9 mouse cellular contexts compared by ENCODE assay signal in the genomic region with DNA sequence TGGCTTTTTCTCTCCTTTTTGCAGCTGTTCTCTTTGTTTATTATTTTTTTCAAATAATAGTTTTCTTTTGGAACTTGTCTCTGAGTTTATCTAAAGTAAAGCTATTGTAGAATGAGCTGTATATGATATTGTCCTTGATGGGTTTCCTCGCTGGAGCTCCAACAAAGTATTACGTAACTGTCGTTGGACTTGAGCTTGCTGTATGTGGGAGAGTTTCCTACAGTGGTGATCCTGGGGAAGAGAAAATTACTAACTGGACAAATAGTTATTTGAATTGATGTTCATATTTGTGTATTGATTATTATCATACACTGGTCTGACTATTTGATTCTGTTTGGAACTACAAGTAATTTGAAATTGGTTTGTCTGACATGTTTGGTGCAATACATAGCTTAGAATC. TPM values are rescaled to one million over a fixed set of nuclear protein-coding genes. Genes with fewer than 3 reads are reported as not detected.
DNase-seq lines count a peak whose midpoint lies in the region; ATAC-seq and TF ChIP-seq lines count a peak whose summit lies in the region.
"Had no signal": no experiment of that assay in that cellular context is flagged by ENCODE, and none has a peak within 500 bp of the region (broad histone marks: within the 10 kb centered on the region; RNA-seq: fewer than 3 reads in every experiment).

No protein-coding gene starts in this region.

- H3K36me3 ChIP-seq in spleen, adult 2 months (ENCODE audit: control insufficient read depth, insufficient read depth, low read length), result peaks cover 4% of the 10 kb centered on the region
- H3K36me3 ChIP-seq in liver, embryonic 11.5 days (ENCODE audit: control insufficient read depth, insufficient read depth, low read length), result peaks cover 12% of the 10 kb centered on the region

- no peak for TF ChIP-seq POLR2A in cerebellum, adult 2 months (IDR thresholded peaks at IDR 0.05; ENCODE audit: borderline replicate concordance, insufficient read depth, low read length)
- no peak for TF ChIP-seq POLR2A in spleen, adult 2 months (IDR thresholded peaks at IDR 0.05; ENCODE audit: low read depth, low read length)

- H3K27me3 ChIP-seq in cerebellum, adult 2 months (ENCODE audit: control insufficient read depth, insufficient read depth, low read length), result no peaks in the 10 kb centered on the region
- no peaks in the 10 kb centered on the region for H3K27me3 ChIP-seq in spleen, adult 2 months (ENCODE audit: control insufficient read depth, insufficient read depth, low read length)
- H3K27me3 ChIP-seq in liver, embryonic 11.5 days (replicated peaks; ENCODE audit: control insufficient read depth, insufficient read depth, low read length), result no peaks in the 10 kb centered on the region

- ATAC-seq in liver, embryonic 11.5 days (replicated peaks; ENCODE audit: low FRiP score), result no peak

- no peak overlapping the region; the same call in 1 of the 2 replicates for H3K27ac ChIP-seq in cerebellum, adult 2 months (ENCODE audit: insufficient read depth, low read length)
- no peak overlapping the region for H3K27ac ChIP-seq in spleen, adult 2 months (ENCODE audit: insufficient read depth, low read length)
- H3K27ac ChIP-seq in liver, embryonic 11.5 days (ENCODE audit: low read depth, low read length), result no peak overlapping the region

- WGBS in cerebellum, adult 2 months, result 1% methylated on average over 3 of the region's 3 CpGs
- WGBS in spleen, adult 2 months, result 15% methylated on average over 3 of the region's 3 CpGs
- 13% methylated on average over 3 of the region's 3 CpGs for WGBS in liver, embryonic 11.5 days

- peaks cover 11% of the 10 kb centered on the region for H3K4me1 ChIP-seq in cerebellum, adult 2 months (ENCODE audit: control insufficient read depth, insufficient read depth, low read length)
- H3K4me1 ChIP-seq in spleen, adult 2 months (ENCODE audit: control insufficient read depth, insufficient read depth, insufficient read length), result peaks cover 10% of the 10 kb centered on the region
- peaks cover 31% of the 10 kb centered on the region for H3K4me1 ChIP-seq in liver, embryonic 11.5 days (replicated peaks; ENCODE audit: control insufficient read depth, insufficient read depth, low read length)

- TF ChIP-seq CTCF in cerebellum, adult 2 months (IDR thresholded peaks at IDR 0.05; ENCODE audit: borderline replicate concordance, insufficient read depth, low read depth, low read length), result no peak
- TF ChIP-seq CTCF in spleen, adult 2 months (IDR thresholded peaks at IDR 0.05; ENCODE audit: extremely low read depth, insufficient read depth, insufficient read length, insufficient replicate concordance), result no peak

- peak overlapping the region; percentile 84 for H3K4me2 ChIP-seq in liver, embryonic 11.5 days

- no peaks in the 10 kb centered on the region for H3K9me3 ChIP-seq in liver, embryonic 11.5 days (ENCODE audit: control insufficient read depth, low read length)

- H3K4me3 ChIP-seq in cerebellum, adult 2 months (replicated peaks; ENCODE audit: insufficient read depth, low read depth, low read length), result peak overlapping the region; percentile 97
- H3K4me3 ChIP-seq in spleen, adult 2 months (ENCODE audit: extremely low read depth, insufficient read depth, insufficient read length), result peak overlapping the region; percentile 91; the same call in 1 of the 2 replicates
- peak overlapping the region; percentile 85 for H3K4me3 ChIP-seq in liver, embryonic 11.5 days (ENCODE audit: low read depth, low read length)

- peak overlapping the region; percentile 39; the same call in 1 of the 2 replicates for H3K9ac ChIP-seq in liver, embryonic 11.5 days (ENCODE audit: low read depth, low read length)

- no peak for DNase-seq in cerebellum, adult 2 months
- DNase-seq in cerebellum, adult 11-12 months, result no peak
- no peak for DNase-seq in spleen, adult 2 months (ENCODE audit: low read depth in 1 of 2, low spot score in 2 of 2)
- no peak for DNase-seq in spleen, adult 18-20 months
- DNase-seq in liver, embryonic 11.5 days (ENCODE audit: low spot score), result no peak
- no peak for DNase-seq in thymus, postnatal 36 days
- no peak for DNase-seq in embryo, embryonic 9.5 days (ENCODE audit: extremely low spot score)
- DNase-seq in c-Kit-positive CD71-positive TER-119-positive erythroid progenitor cells, embryonic 14.5 days (ENCODE audit: low spot score), result no peak
- DNase-seq: cerebellum, postnatal 14 days had no signal

RNA-seq across cellular contexts. Expression of gene Wdr82, which starts 1.8 kb away (rescaled TPM):
- polyA plus RNA-seq in cerebellum, adult 2 months (2012; rRNA removed), result 137 and 140 TPM in 2 replicates
- polyA plus RNA-seq in spleen, adult 2 months (2012; rRNA removed), result 41.3 and 53.3 TPM in 2 replicates
- polyA plus RNA-seq in liver, embryonic 11.5 days (2014; fragmentation: Nextera tagmentation; extraction: Ambion mirVana), result 18.8 TPM in 2 replicates

RNA-seq across cellular contexts. Expression of gene Glyctk, which starts 14.6 kb away (rescaled TPM):
- 1.7 and 2.2 TPM in 2 replicates for polyA plus RNA-seq in cerebellum, adult 2 months (2012; rRNA removed)
- polyA plus RNA-seq in spleen, adult 2 months (2012; rRNA removed), result 6.5 and 6.9 TPM in 2 replicates
- polyA plus RNA-seq in liver, embryonic 11.5 days (2014; fragmentation: Nextera tagmentation; extraction: Ambion mirVana), result 12.4 and 15.7 TPM in 2 replicates

RNA-seq across cellular contexts. Expression of gene Ppm1m, which starts 27.0 kb away (rescaled TPM):
- 36.0 and 38.9 TPM in 2 replicates for polyA plus RNA-seq in cerebellum, adult 2 months (2012; rRNA removed)
- polyA plus RNA-seq in spleen, adult 2 months (2012; rRNA removed), result 87.4 and 95.8 TPM in 2 replicates
- polyA plus RNA-seq in liver, embryonic 11.5 days (2014; fragmentation: Nextera tagmentation; extraction: Ambion mirVana), result 25.3 and 26.9 TPM in 2 replicates

RNA-seq across cellular contexts. Expression of gene Twf2, which starts 30.4 kb away (rescaled TPM):
- polyA plus RNA-seq in cerebellum, adult 2 months (2012; rRNA removed), result 54.7 and 59.1 TPM in 2 replicates
- polyA plus RNA-seq in spleen, adult 2 months (2012; rRNA removed), result 90.9 and 93.3 TPM in 2 replicates
- 58.4 and 61.1 TPM in 2 replicates for polyA plus RNA-seq in liver, embryonic 11.5 days (2014; fragmentation: Nextera tagmentation; extraction: Ambion mirVana)

RNA-seq across cellular contexts. Expression of gene Tlr9, which starts 49.9 kb away (rescaled TPM):
- polyA plus RNA-seq in cerebellum, adult 2 months (2012; rRNA removed), result 0.31 and 0.57 TPM in 2 replicates
- 65.3 and 90.7 TPM in 2 replicates for polyA plus RNA-seq in spleen, adult 2 months (2012; rRNA removed)
- not detected in 2 replicates for polyA plus RNA-seq in liver, embryonic 11.5 days (2014; fragmentation: Nextera tagmentation; extraction: Ambion mirVana)
